Mouse (Mus musculus) ES-E14 (cell line): ENCODE measurements around the gene Zfp334. TPM values are rescaled to one million over a fixed set of nuclear protein-coding genes. Genes with fewer than 3 reads are reported as not detected.

Experiments
- DNase-seq: peaks from one replicate; pipeline ENCODE4 v3.0.0-alpha.2; 2013; ENCODE audit warnings: low read depth, low spot score
- H3K27ac ChIP-seq: 2 replicates; pipeline ENCODE4 v1.5.1; 2012; ENCODE audit warnings: low read depth, mild to moderate bottlenecking, low read length, moderate library complexity, mixed read lengths; ENCODE audit not compliant: poor library complexity, insufficient read depth, severe bottlenecking
- H3K36me3 ChIP-seq: 2 replicates; pipeline ENCODE4 v1.6.1; 2012; ENCODE audit warnings: mild to moderate bottlenecking, low read length, moderate library complexity, mixed read lengths; ENCODE audit not compliant: control insufficient read depth, poor library complexity, insufficient read depth, severe bottlenecking
- H3K4me1 ChIP-seq, 2 experiments: fragments of 150-350 bp in 1 of 2; sonication (generic) in 1 of 2; 2 replicates each; pipeline ENCODE4 v1.6.1; 2012; ENCODE audit warnings: low read length in 2 of 2, mild to moderate bottlenecking in 1 of 2, mixed read lengths in 1 of 2; ENCODE audit not compliant: control insufficient read depth in 2 of 2, insufficient read depth in 2 of 2, poor library complexity in 1 of 2
- H3K4me3 ChIP-seq, 2 experiments: fragments of 150-350 bp in 1 of 2; sonication (generic) in 1 of 2; 2 replicates each; pipeline ENCODE4 v1.5.1; 2012; ENCODE audit warnings: low read length in 2 of 2, low read depth in 1 of 2, mild to moderate bottlenecking in 1 of 2, mixed read lengths in 1 of 2; ENCODE audit not compliant: insufficient read depth in 1 of 2, poor library complexity in 1 of 2, severe bottlenecking in 1 of 2
- H3K9ac ChIP-seq: 2 replicates; pipeline ENCODE4 v1.6.1; 2012; ENCODE audit warnings: low read depth, mild to moderate bottlenecking, low read length, mixed read lengths; ENCODE audit not compliant: poor library complexity, insufficient read depth, severe bottlenecking
- H3K9me3 ChIP-seq: fragments of 150-350 bp; sonication (generic); 2 replicates; pipeline ENCODE4 v1.6.1; 2012; ENCODE audit warnings: low read depth, mild to moderate bottlenecking, low read length; ENCODE audit not compliant: control insufficient read depth, insufficient read depth
- CHD2 ChIP-seq: IDR thresholded peaks from 2 replicates; pipeline ENCODE4 v1.6.1; 2014; ENCODE audit warnings: mild to moderate bottlenecking, low read depth, low read length, inconsistent platforms
- HCFC1 ChIP-seq: IDR thresholded peaks from 2 replicates; pipeline ENCODE4 v1.6.1; 2012; ENCODE audit warnings: low read length, inconsistent platforms, borderline replicate concordance; ENCODE audit not compliant: insufficient read depth
- MAFK ChIP-seq: IDR thresholded peaks from 2 replicates; pipeline ENCODE4 v1.6.1; 2014; ENCODE audit warnings: mild to moderate bottlenecking, low read depth, low read length, inconsistent platforms; ENCODE audit not compliant: insufficient read depth
- ZC3H11A ChIP-seq: IDR thresholded peaks from 2 replicates; pipeline ENCODE4 v1.6.1; 2012; ENCODE audit warnings: low read depth, mild to moderate bottlenecking, inconsistent platforms, low read length, borderline replicate concordance
- ZNF384 ChIP-seq: IDR thresholded peaks from 2 replicates; pipeline ENCODE4 v1.6.1; 2012; ENCODE audit warnings: low read depth, low read length, inconsistent platforms
- in situ Hi-C, 2 experiments: fragments of 600-800 bp; cut with MboI; formaldehyde crosslinking; loops; one replicate each; pipeline ENCODE4 v1.15.1; 2025; ENCODE audit warnings: low sequenced_read_pairs in 2 of 2, inconsistent platforms in 1 of 2; ENCODE audit not compliant: unreplicated experiment in 2 of 2
- total RNA-seq: library from RNA; depleted of rRNA; stranded (reverse); fragments of 300-350 nt; gene quantifications from 2 replicates; pipeline ENCODE4 v1.2.3, GENCODE M21; 2012

The Zfp334 gene
- total RNA-seq, 1 experiment, result 6.5 TPM

DNA sequence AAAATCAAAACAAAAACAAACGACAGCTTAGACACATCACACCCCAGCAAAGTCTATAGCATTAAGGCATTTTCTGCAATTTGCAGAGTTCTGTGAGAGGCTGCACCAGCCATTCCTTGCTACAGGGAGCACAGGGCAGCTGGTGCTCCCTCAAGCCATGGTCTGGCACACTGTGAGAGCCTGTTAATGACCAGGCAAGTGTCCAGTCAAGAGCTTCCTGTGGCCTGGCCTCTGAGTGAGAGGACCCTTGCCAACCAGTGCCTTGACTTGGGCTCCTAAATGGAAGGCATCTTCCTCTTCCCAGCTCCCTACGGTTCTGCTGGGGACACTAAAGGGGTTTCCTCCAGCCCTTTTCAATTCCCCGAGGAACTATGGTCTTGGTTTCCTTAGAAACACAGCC lies 25.8 kb upstream of the Zfp334 start:
- no peaks in the 10 kb centered on the region for H3K36me3 ChIP-seq
- no peak for DNase-seq
- in situ Hi-C loops, result no loop called here
- no peak overlapping the region for H3K27ac ChIP-seq
- H3K4me1 ChIP-seq, result peaks cover 0 to 9% of the 10 kb centered on the region in 2 experiments; a peak in 1 of 4 replicates
- H3K9ac ChIP-seq, result no peak overlapping the region
- no peak overlapping the region for H3K4me3 ChIP-seq
- TF ChIP-seq ZNF384 (no peak), HCFC1 (no peak), CHD2 (no peak), MAFK (no peak), ZC3H11A (no peak)
- no peaks in the 10 kb centered on the region for H3K9me3 ChIP-seq

- in situ Hi-C loops, result no loop called here
- no peak for DNase-seq
- no peaks in the 10 kb centered on the region for H3K36me3 ChIP-seq
These were observed 19.7 kb upstream of the Zfp334 start for GRCm38 (mm10) chr2:165407700-165408301.

DNA sequence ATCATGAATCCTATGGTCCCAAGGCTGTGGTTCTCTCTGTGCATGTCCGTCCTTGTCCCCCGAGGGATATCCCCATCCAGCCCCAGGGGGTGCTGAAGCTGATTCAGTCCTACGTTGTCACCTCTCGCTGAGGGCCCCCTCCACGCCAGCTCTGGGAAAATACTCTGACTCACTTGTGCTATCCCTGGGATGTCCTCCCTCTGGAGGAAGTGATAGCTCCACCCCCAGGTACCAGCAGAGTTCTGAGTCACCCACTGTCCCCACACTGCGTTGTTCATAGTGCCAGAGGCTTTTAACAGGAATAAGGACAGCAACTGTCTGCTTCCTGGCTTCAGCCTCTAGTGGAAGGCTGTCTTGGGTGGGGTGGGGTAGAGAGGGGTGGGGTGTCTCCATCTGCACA lies 17.3 kb upstream of the Zfp334 start:
- no peak overlapping the region for H3K4me3 ChIP-seq
- H3K9me3 ChIP-seq, result no peaks in the 10 kb centered on the region
- no peak overlapping the region for H3K27ac ChIP-seq
- in situ Hi-C loops, result no loop called here
- H3K9ac ChIP-seq, result no peak overlapping the region
- TF ChIP-seq MAFK (no peak), HCFC1 (no peak), ZC3H11A (no peak), ZNF384 (no peak), CHD2 (no peak)
- no peaks in the 10 kb centered on the region for H3K36me3 ChIP-seq
- H3K4me1 ChIP-seq, result peaks cover 0 to 6% of the 10 kb centered on the region in 2 experiments; a peak in 1 of 4 replicates
- DNase-seq, result no peak

More at GRCm38 (mm10) chr2:165407700-165408301, 19.7 kb upstream of the Zfp334 start:
- no peak overlapping the region for H3K4me3 ChIP-seq
- no peak for TF ChIP-seq MAFK
- no peak for TF ChIP-seq ZNF384
- no peak for TF ChIP-seq HCFC1
- TF ChIP-seq ZC3H11A, result no peak
- no peak for TF ChIP-seq CHD2
- no peaks in the 10 kb centered on the region for H3K4me1 ChIP-seq
- no peak overlapping the region for H3K9ac ChIP-seq
- no peak overlapping the region for H3K27ac ChIP-seq
- no peaks in the 10 kb centered on the region for H3K9me3 ChIP-seq

GRCm38 (mm10) chr2:165404951-165405350 lies 16.9 kb upstream of the Zfp334 start:
- TF ChIP-seq CHD2 (no peak), HCFC1 (no peak), MAFK (no peak), ZC3H11A (no peak), ZNF384 (no peak)
- DNase-seq, result no peak
- Histone ChIP-seq H3K4me1 (peaks cover 0 to 7% of the 10 kb centered on the region in 2 experiments; a peak in 1 of 4 replicates), H3K4me3 (no peak overlapping the region), H3K27ac (no peak overlapping the region), H3K36me3 (no peaks in the 10 kb centered on the region), H3K9me3 (no peaks in the 10 kb centered on the region), H3K9ac (no peak overlapping the region)
- in situ Hi-C loops, result no loop called here
